Mouse (Mus musculus) CH12.LX (cell line): ENCODE data around the gene Pebp1.

Source experiments
- CHD1 ChIP-seq: IDR thresholded peaks from 2 replicates; pipeline ENCODE4 v1.6.1; 2012; ENCODE audit warnings: low read depth, low read length, improper control_type of control experiment, inconsistent platforms
- CTCF ChIP-seq, 2 experiments: IDR thresholded peaks in 1 of 2; conservative IDR thresholded peaks in 1 of 2; 2 replicates each; pipeline ENCODE4 v1.5.1; 2011 to 2012; ENCODE audit warnings: low read depth in 2 of 2, low read length in 2 of 2, improper control_type of control experiment in 1 of 2, inconsistent platforms in 1 of 2, mild to moderate bottlenecking in 1 of 2, moderate library complexity in 1 of 2
- E2F4 ChIP-seq: IDR thresholded peaks from 2 replicates; pipeline ENCODE4 v1.6.1; 2011; ENCODE audit warnings: low read depth, low read length, improper control_type of control experiment; ENCODE audit not compliant: insufficient replicate concordance
- KAT2A ChIP-seq: IDR thresholded peaks from 2 replicates; pipeline ENCODE4 v1.6.1; 2012; ENCODE audit warnings: low read length, improper control_type of control experiment, inconsistent platforms; ENCODE audit not compliant: insufficient replicate concordance
- NRF1 ChIP-seq: IDR thresholded peaks from 2 replicates; pipeline ENCODE4 v1.6.1; 2014; ENCODE audit warnings: low read depth, mild to moderate bottlenecking, inconsistent platforms, low read length, improper control_type of control experiment, moderate library complexity
- POLR2A ChIP-seq: IDR thresholded peaks from 2 replicates; pipeline ENCODE4 v1.6.1; 2011; ENCODE audit warnings: low read depth, mild to moderate bottlenecking, improper control_type of control experiment, low read length
- RAD21 ChIP-seq: IDR thresholded peaks from 2 replicates; pipeline ENCODE4 v1.6.1; 2011; ENCODE audit warnings: low read depth, mild to moderate bottlenecking, low read length, improper control_type of control experiment, moderate library complexity
- TBP ChIP-seq: conservative IDR thresholded peaks from 2 replicates; pipeline ENCODE4 v1.6.1; 2011; ENCODE audit warnings: low read depth, low read length, improper control_type of control experiment

DNA sequence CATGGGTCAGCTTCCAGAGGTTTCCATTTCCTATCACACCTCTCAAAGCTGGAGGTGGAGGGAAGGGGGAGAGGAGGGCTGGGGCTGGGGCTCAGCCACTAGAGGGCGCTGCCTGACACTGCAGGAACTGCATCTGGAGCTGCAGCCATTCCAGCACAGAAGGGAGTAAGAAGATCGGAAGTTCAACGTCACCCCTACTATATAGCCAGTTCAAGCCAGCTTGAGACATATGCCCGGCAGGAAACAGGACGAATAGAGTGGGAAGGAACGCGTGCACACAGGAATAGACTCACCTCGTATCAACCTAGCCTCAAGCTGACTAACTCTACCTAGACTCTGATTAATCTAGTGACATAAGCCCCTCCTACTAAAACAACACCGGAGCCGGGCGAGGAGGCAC, 20.3 kb upstream of the Pebp1 start:
- no peak for TF ChIP-seq POLR2A
- peak; percentile 61 to 81 for TF ChIP-seq CTCF (conservative IDR thresholded peaks at IDR 0.05 in 1 of 2, IDR thresholded peaks at IDR 0.05 in 1 of 2; ENCODE audit: low read depth in 2 of 2, low read length in 2 of 2)
- TF ChIP-seq TBP, result no peak
- TF ChIP-seq CHD1, result no peak
- peak; percentile 72 for TF ChIP-seq RAD21
- no peak for TF ChIP-seq E2F4
- no peak for TF ChIP-seq NRF1
- TF ChIP-seq KAT2A, result no peak
